8 mouse cellular contexts compared by ENCODE assay signal in the genomic region with DNA sequence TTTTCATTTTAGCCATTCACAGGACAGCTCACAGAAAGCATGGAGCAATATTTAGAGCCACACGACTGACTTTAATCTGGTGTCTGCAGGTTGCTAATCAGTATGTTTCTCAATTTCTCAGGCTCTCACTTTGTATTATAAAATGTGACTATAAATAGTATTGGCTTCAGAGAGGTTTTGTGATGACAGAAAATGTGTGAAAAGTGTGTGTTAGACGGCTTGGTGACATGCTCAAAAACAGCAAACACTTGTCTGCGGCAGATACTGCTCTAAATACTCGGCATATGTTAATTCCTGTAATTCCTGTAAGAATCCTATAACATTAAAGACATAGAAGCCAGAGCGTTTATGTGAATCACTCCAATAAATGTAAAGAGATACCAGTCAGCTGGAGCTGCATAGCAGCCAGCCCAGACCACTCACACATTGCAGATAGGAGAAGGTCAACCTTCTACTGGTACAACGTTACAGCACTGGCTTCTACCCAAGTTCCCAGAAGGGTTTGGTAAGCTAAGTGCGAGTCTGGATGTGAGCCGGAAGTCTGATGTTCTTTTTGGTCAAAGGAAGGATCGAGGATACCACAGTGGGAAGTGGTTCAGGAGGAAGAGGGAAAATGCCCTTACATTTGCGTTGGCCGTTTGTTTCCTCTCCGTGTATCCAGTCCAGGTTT. TPM values are rescaled to one million over a fixed set of nuclear protein-coding genes. Genes with fewer than 3 reads are reported as not detected.
DNase-seq lines count a peak whose midpoint lies in the region; ATAC-seq and TF ChIP-seq lines count a peak whose summit lies in the region.
"Had no signal": no experiment of that assay in that cellular context is flagged by ENCODE, and none has a peak within 500 bp of the region (broad histone marks: within the 10 kb centered on the region; RNA-seq: fewer than 3 reads in every experiment).

No protein-coding gene starts in this region.

- TF ChIP-seq EP300 in liver, embryonic 14.5 days (IDR thresholded peaks at IDR 0.05; ENCODE audit: low read depth) = no peak

- peak; percentile 58; the same call in 1 of the 2 replicates for ATAC-seq in heart, embryonic 16.5 days (replicated peaks; ENCODE audit: extremely low read depth, insufficient read depth, low FRiP score)
- ATAC-seq in liver, embryonic 14.5 days (ENCODE audit: insufficient read depth) = no peak

- H3K36me3 ChIP-seq in liver, adult 2 months (ENCODE audit: control insufficient read depth, insufficient read depth, low read length) = peaks cover 7% of the 10 kb centered on the region; the same call in 1 of the 2 replicates
- peaks cover 11% of the 10 kb centered on the region for H3K36me3 ChIP-seq in embryonic facial prominence, embryonic 10.5 days (replicated peaks)
- H3K36me3 ChIP-seq in heart, embryonic 16.5 days (ENCODE audit: control insufficient read depth, insufficient read depth) = no peaks in the 10 kb centered on the region
- H3K36me3 ChIP-seq in liver, embryonic 14.5 days (replicated peaks; ENCODE audit: control insufficient read depth, insufficient read depth, low read depth) = no peaks in the 10 kb centered on the region

- no peak overlapping the region for H3K9ac ChIP-seq in liver, adult 2 months (ENCODE audit: low read depth, low read length)
- peak overlapping the region; percentile 9; the same call in 1 of the 2 replicates for H3K9ac ChIP-seq in heart, embryonic 16.5 days (ENCODE audit: low read length)
- H3K9ac ChIP-seq in liver, embryonic 14.5 days (replicated peaks) = no peak overlapping the region; the same call in 1 of the 2 replicates
- H3K9ac ChIP-seq: limb, embryonic 15.5 days had no signal

- H3K27ac ChIP-seq in liver, adult 2 months (replicated peaks; ENCODE audit: insufficient read depth, low read depth, low read length) = 0 out of 2 replicates have a peak overlapping the region, but pooled peaks have one; percentile 19
- H3K27ac ChIP-seq in embryonic facial prominence, embryonic 10.5 days (replicated peaks) = 0 out of 2 replicates have a peak overlapping the region, but pooled peaks have one; percentile 92
- peak overlapping the region; percentile 94 for H3K27ac ChIP-seq in heart, embryonic 16.5 days (ENCODE audit: low read length)
- H3K27ac ChIP-seq in liver, embryonic 14.5 days = no peak overlapping the region

- TF ChIP-seq CTCF in liver, adult 2 months (IDR thresholded peaks at IDR 0.05; ENCODE audit: low read depth, low read length) = no peak
- TF ChIP-seq CTCF in liver, embryonic 14.5 days (IDR thresholded peaks at IDR 0.05; ENCODE audit: low read depth) = no peak

- WGBS in liver, adult 2 months = 69% methylated on average over 12 of the region's 12 CpGs
- 76% methylated on average over 12 of the region's 12 CpGs for WGBS in embryonic facial prominence, embryonic 10.5 days
- WGBS in heart, embryonic 16.5 days = 29% methylated on average over 12 of the region's 12 CpGs
- WGBS in liver, embryonic 14.5 days (ENCODE audit: insufficient replicate concordance) = 53% methylated on average over 12 of the region's 12 CpGs

- H3K9me3 ChIP-seq in embryonic facial prominence, embryonic 10.5 days = no peaks in the 10 kb centered on the region
- H3K9me3 ChIP-seq in heart, embryonic 16.5 days (replicated peaks; ENCODE audit: control insufficient read depth, low read length) = no peaks in the 10 kb centered on the region
- H3K9me3 ChIP-seq in liver, embryonic 14.5 days (ENCODE audit: control insufficient read depth, low read length) = no peaks in the 10 kb centered on the region
- H3K9me3 ChIP-seq: limb, embryonic 15.5 days had no signal

- H3K4me1 ChIP-seq in liver, adult 2 months (ENCODE audit: control insufficient read depth, insufficient read depth, low read length) = peaks cover 10% of the 10 kb centered on the region
- peaks cover 28% of the 10 kb centered on the region for H3K4me1 ChIP-seq in embryonic facial prominence, embryonic 10.5 days
- peaks cover 32% of the 10 kb centered on the region for H3K4me1 ChIP-seq in heart, embryonic 16.5 days (ENCODE audit: control insufficient read depth, insufficient read depth, low read length)
- peaks cover 22 to 34% of the 10 kb centered on the region in 2 experiments for H3K4me1 ChIP-seq in liver, embryonic 14.5 days (replicated peaks; ENCODE audit: control insufficient read depth in 2 of 2, insufficient read depth in 2 of 2, low read length in 1 of 2)

- no peak for TF ChIP-seq POLR2A in liver, adult 2 months (IDR thresholded peaks at IDR 0.05; ENCODE audit: extremely low read depth, insufficient read depth, low read length)

- no peaks in the 10 kb centered on the region for H3K79me2 ChIP-seq in liver, adult 2 months (ENCODE audit: control insufficient read depth, insufficient read depth, low read length)

- no peak overlapping the region for H3K4me3 ChIP-seq in liver, adult 2 months (ENCODE audit: insufficient read depth, low read depth, low read length)
- no peak overlapping the region for H3K4me3 ChIP-seq in embryonic facial prominence, embryonic 10.5 days
- peak overlapping the region; percentile 21 for H3K4me3 ChIP-seq in heart, embryonic 16.5 days (ENCODE audit: low read length)
- peak overlapping the region in 1 of 2 experiments; percentile 60; a peak in 2 of 4 replicates for H3K4me3 ChIP-seq in liver, embryonic 14.5 days (ENCODE audit: insufficient read depth in 1 of 2, low read depth in 2 of 2, low read length in 2 of 2)

- H3K4me2 ChIP-seq in heart, embryonic 16.5 days (ENCODE audit: low read depth, low read length) = peak overlapping the region; percentile 78
- H3K4me2 ChIP-seq in liver, embryonic 14.5 days (ENCODE audit: low read depth) = peak overlapping the region; percentile 73

- no peaks in the 10 kb centered on the region for H3K27me3 ChIP-seq in liver, adult 2 months (ENCODE audit: control insufficient read depth, insufficient read depth, low read length)
- H3K27me3 ChIP-seq in embryonic facial prominence, embryonic 10.5 days (replicated peaks; ENCODE audit: low read depth, poor library complexity, severe bottlenecking) = peaks cover 26% of the 10 kb centered on the region; the same call in 1 of the 2 replicates
- no peaks in the 10 kb centered on the region for H3K27me3 ChIP-seq in heart, embryonic 16.5 days (ENCODE audit: control insufficient read depth, insufficient read depth, low read length)
- no peaks in the 10 kb centered on the region for H3K27me3 ChIP-seq in liver, embryonic 14.5 days (ENCODE audit: control insufficient read depth, insufficient read depth, low read length)
- H3K27me3 ChIP-seq: limb, embryonic 15.5 days had no signal

- no peak for DNase-seq in liver, adult 2 months (ENCODE audit: extremely low read depth, low read depth, low spot score)
- no peak for DNase-seq in liver
- DNase-seq in embryonic facial prominence, embryonic 10.5 days (ENCODE audit: low spot score) = no peak
- DNase-seq in liver, embryonic 14.5 days (ENCODE audit: low read depth in 3 of 3, low spot score in 3 of 3) = no peak
- DNase-seq in Muller cell, postnatal 12 days (ENCODE audit: inconsistent ontology term) = no peak
- DNase-seq in layer of hippocampus, postnatal 10 days (ENCODE audit: low spot score in 2 of 2) = no peak

RNA-seq across cellular contexts. Expression of a gene that starts 1.2 kb away (rescaled TPM):
- total RNA-seq in liver, adult 2 months (2014; rRNA removed) = 3.7 and 5.1 TPM in 2 replicates
- polyA plus RNA-seq in liver, adult 2 months (2012; rRNA removed) = 0.57 and 0.72 TPM in 2 replicates
- polyA plus RNA-seq in embryonic facial prominence, embryonic 10.5 days (2016; fragmentation: Nextera tagmentation; extraction: Ambion mirVana) = 8.0 and 9.5 TPM in 2 replicates
- polyA plus RNA-seq in heart, embryonic 16.5 days (2015; fragmentation: Nextera tagmentation; extraction: Ambion mirVana) = 22.1 and 28.2 TPM in 2 replicates
- polyA plus RNA-seq in liver, embryonic 14.5 days (2012; rRNA removed) = 12.4 and 17.8 TPM in 2 replicates
- polyA plus RNA-seq in liver, embryonic 14.5 days (2014; fragmentation: Nextera tagmentation; extraction: Ambion mirVana) = 15.6 TPM in 2 replicates
- total RNA-seq in layer of hippocampus, postnatal 10 days (2021) = 10 to 100 TPM; 14.7 to 16.0 TPM

RNA-seq across cellular contexts. Expression of a gene that starts 7.8 kb away (rescaled TPM):
- 38.2 and 125 TPM in 2 replicates for total RNA-seq in liver, adult 2 months (2014; rRNA removed)
- 1.6 and 3.9 TPM in 2 replicates for polyA plus RNA-seq in liver, adult 2 months (2012; rRNA removed)
- polyA plus RNA-seq in embryonic facial prominence, embryonic 10.5 days (2016; fragmentation: Nextera tagmentation; extraction: Ambion mirVana) = 7.9 and 9.5 TPM in 2 replicates
- polyA plus RNA-seq in heart, embryonic 16.5 days (2015; fragmentation: Nextera tagmentation; extraction: Ambion mirVana) = 6.4 and 6.6 TPM in 2 replicates
- 0.08 and 0.16 TPM in 2 replicates for polyA plus RNA-seq in liver, embryonic 14.5 days (2012; rRNA removed)
- 0.19 TPM in 1 of 2 replicates, not detected in the other for polyA plus RNA-seq in liver, embryonic 14.5 days (2014; fragmentation: Nextera tagmentation; extraction: Ambion mirVana)
- 1 to 10 TPM; 5.0 to 5.1 TPM for total RNA-seq in layer of hippocampus, postnatal 10 days (2021)
